Mouse (Mus musculus): Measurements from ENCODE around the gene Tut4. TPM values are rescaled to one million over a fixed set of nuclear protein-coding genes. Genes with fewer than 3 reads are reported as not detected.

Tut4 gene
- 47.5 and 54.0 TPM in 2 replicates for total RNA-seq (2023)

GRCm38 (mm10) chr4:108459231-108460155, at the start of gene Tut4:
Tut4 (plus strand) TSS chr4:108459426.

DNA sequence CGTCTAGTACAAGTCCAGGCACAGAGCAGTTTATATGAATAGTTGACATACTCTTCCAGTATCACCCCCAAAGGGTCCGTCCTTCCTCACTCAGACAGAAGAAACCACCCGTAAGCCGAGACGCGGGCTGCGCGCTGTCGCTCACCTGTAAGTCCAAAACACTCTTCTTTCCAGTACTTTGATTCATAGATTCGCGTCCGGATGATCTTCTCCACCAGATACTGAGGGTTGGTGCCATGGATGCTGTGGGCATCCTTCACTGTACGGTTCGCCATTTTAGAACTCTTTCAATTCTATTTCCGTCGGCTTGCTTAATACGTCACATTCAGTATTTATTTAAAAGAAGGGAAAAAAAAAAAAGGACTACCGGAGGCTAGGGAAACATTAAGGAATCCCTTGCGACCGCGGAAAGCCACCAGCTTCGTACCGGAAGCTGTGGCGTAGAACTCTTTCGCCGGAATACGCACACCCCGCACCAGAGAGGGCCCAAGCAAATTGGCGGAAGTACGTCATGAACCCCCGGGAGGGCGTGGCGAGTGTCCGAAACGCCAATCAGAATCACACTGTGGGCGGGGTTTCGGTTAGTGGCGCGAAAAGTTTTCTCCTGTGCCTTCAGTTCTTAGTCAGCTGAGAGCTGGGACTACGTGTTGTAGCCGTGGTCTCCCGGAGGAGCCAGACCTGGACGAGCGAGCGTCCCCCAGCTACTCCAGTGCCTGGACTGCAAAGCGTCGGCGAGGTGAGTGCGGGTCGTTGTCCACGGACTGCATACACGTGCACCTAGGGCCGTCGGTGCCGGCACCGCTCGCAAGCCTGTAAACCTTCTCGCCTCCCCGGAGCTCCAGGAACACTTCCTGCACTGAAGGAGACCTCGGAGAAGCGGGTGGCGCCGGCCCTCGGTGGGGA, 119.9 kb downstream of the Tut4 start, which contains the start of the genes Prpf38a and Orc1:
Gene Prpf38a, minus strand, starts transcription at position 497 of the 903 bp plus-strand sequence.
Gene Orc1, plus strand, starts transcription at position 584 of the 903 bp plus-strand sequence.

Other genes with a start within 250 kb of the Tut4 start
- gene Zyg11a, start 241.4 kb upstream of the Tut4 start, total RNA-seq (2023): not detected in 2 replicates
- gene Zyg11b, start 158.3 kb upstream of the Tut4 start, total RNA-seq (2023): 32.0 and 39.3 TPM in 2 replicates
- 5.1 and 6.0 TPM in 2 replicates for gene Coa7, start 131.3 kb upstream of the Tut4 start, total RNA-seq (2023)
- not detected in 2 replicates for gene Shisal2a, start 76.1 kb upstream of the Tut4 start, total RNA-seq (2023)
- gene Gpx7, start 52.5 kb upstream of the Tut4 start, total RNA-seq (2023): 0.32 TPM in 1 of 2 replicates, not detected in the other
- gene Prpf38a, start 119.9 kb downstream of the Tut4 start, total RNA-seq (2023): 39.1 and 46.7 TPM in 2 replicates
- 6.0 and 7.1 TPM in 2 replicates for gene Orc1, start 120.0 kb downstream of the Tut4 start, total RNA-seq (2023)
- gene Cc2d1b, start 160.5 kb downstream of the Tut4 start, total RNA-seq (2023): 36.4 and 51.5 TPM in 2 replicates